Mouse (Mus musculus): Measurements from ENCODE around the gene Evpl. TPM values are rescaled to one million over a fixed set of nuclear protein-coding genes. Genes with fewer than 3 reads are reported as not detected.

Evpl gene
- total RNA-seq, 2 experiments from 2014 or later, result 0.61 to 0.74 TPM

DNA sequence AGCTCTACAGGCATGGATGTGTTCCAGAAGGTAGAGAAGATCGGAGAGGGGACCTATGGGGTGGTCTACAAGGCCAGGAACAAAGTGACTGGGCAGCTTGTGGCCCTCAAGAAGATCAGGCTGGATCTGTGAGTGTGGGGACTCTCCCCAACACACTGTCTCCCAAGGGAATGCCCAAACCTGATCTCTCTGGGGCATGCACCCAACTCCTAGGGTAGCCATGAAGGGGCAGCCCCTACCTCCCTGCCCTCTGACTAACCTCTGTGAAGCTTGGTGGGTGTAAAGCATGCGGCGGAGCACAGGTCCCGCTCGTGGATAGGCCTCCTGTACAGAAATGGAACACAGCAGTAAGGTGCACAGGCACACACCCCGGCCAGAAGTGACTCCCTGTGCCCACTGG is 21.9 kb downstream of the Evpl start:
- no peak for DNase-seq (ENCODE audit: low spot score in 2 of 2)

DNA sequence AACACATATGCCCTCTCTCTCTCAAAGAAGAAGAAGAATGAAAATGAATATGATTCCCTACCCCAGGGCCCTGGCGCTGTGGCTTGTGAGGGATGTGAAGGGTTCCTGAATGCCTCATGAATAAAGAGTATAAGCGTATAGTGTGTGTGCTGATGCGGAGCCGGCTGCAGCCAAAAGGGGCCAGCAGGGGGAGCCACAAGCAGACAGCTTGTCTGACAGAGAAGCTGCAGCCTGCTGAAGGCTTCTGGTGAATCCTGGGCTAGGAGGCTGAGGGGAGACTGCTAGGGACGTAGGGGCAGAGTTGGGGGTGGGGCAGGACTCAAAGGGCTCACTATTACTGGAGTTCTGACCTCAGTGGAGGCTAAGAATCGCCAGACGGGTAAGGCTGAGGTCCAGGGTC is 22.7 kb downstream of the Evpl start:
- no peak for DNase-seq (ENCODE audit: low spot score in 2 of 2)

DNA sequence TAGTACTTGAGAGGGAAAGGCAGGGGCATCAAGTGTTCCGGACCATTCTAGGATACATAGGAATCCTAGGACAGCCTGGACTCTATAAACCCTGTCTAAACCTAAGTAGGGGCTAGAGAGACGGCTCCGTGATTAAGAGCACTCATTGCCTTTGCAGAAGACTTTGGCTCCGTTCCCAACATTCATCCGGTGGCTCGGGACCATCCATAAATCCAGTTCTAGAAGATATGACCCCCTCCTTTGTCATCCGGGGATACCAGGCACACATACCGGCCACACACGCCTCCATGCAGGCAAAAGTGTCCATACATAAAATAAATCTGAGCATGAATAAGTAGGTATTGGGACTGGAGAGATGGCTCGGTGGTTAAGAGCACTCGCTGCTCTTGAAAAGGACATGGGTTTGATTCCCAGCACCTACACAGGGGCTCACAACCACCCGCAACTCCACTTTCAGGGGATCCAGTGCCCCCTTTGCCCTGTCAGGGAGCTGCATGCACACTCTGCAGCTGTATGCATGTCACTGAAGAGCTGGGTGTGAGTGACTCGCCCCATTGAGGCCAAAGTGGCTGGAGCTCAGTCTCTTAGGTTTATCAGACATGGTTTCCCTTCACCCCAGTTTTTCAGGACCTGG is 23.9 kb downstream of the Evpl start:
- no peak for DNase-seq (ENCODE audit: low spot score in 2 of 2)

DNA sequence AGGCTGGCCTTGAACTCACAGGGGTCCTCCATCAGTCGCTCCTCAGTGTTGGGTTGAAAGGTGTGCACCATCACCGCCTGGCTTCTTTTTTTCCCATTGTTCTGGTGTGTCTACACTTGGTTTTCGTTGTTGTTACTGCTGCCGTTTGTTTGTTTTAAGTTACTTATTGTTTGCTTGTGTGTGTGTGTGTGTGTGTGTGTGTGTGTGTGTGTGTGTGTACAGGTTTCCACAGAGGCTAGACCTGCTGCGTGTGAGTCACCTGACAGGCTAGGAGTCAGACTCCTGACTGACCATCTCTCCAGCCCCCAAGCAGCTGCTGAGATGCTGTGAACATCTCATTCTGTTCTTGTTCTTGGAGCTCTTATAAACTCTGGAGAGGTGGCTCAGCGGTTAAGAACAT is 25.0 kb downstream of the Evpl start:
- no peak for DNase-seq (ENCODE audit: low spot score in 2 of 2)

DNA sequence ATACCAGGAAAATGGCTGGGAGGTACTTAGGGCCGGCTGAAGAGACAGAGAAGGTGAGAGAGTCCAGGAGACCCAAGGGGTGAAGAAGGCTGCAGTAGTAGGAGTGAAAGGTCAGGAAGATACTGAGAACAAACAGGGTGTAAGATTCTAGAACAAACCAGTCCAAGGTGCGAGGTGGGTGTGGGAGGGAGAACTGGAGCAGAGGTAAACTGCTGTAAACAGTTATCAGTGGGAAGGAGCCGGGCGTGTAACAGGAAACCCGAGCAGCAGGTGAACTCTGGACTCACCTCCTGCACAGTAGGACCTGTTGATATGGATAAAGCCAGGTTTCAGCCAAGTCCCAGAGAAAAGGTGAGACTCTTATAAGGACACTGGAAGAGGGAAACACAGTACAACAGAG is 27.2 kb downstream of the Evpl start:
- no peak for DNase-seq (ENCODE audit: low spot score in 2 of 2)

DNA sequence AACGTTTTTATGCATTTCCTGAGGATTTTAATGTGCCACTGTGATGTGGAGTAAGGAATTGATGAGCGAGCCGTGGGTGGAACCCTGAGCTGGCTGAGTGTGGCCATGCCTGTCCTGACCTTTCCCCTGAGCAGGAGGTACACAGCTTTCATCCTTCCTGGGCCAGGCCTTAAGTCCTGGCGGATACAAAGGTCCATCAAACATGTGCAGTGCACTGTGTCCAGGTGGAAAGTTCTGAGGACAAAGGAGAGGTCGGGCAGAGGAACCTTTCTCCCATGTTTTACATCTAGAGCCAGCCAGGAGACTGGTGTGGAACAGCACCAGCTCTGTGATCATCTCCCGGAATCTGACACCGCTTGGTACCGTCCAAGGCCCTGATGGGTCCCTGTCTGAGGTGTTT is 28.6 kb downstream of the Evpl start:
- DNase-seq (ENCODE audit: low spot score in 2 of 2), result no peak

DNA sequence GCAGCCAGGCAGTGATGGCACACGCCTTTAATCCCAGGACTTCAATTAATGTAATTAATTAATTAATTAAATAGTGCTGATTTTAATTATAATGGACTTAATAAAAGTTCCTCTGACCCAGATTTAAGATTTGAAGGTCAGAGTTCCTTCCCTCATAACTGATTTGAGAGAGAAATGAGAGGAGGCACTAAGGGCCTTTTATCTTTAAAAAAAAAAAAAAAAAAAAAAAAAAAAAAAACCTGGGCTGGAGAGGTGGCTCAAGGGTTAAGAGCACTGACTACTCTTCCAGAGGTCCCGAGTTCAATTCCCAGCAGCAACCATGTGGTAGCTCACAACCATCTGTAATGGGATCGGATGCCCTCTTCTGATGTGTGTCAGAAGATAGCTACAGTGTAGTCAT is 29.2 kb downstream of the Evpl start:
- DNase-seq (ENCODE audit: low spot score in 2 of 2), result no peak

DNA sequence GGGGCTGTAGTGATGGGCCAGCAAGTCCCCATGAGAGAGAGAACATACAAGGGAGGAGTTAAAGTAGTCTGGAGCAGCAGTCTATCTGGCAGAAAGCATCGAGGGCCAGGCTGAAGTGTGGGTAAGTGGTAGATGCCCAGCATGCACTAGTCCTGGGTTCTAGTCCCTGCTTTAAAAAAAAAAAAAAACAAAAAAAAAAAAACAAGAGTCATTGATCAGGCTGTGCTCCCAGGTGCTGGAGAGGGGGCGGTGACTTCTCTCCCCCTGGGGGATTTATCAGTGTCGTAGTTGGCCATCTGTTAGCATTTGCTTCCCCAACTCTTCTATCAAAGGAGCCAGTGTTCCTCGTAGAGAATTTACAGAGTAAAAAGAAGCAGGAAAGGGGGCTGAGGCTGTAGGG is 31.2 kb downstream of the Evpl start:
- no peak for DNase-seq (ENCODE audit: low spot score in 2 of 2)

DNA sequence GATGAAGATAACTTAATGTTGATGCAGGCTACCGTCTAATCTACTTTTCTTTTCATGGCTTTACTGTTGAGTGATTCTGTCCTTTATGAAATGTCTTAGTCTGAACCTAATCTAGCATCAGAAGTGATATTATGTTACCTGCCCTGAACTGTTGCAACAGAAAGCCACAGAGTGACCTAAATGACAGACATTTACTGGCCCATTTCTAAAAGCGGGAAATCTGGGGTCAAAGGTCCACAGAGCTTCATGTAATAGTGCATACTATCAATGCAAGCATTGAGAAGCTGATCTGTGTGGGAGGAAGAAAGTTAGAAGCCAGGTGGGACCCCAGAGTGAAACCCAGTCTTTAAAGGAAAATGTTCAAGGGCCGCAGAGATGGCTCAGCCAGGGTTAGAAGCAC is 34.7 kb downstream of the Evpl start:
- DNase-seq (ENCODE audit: low spot score in 2 of 2), result no peak

DNA sequence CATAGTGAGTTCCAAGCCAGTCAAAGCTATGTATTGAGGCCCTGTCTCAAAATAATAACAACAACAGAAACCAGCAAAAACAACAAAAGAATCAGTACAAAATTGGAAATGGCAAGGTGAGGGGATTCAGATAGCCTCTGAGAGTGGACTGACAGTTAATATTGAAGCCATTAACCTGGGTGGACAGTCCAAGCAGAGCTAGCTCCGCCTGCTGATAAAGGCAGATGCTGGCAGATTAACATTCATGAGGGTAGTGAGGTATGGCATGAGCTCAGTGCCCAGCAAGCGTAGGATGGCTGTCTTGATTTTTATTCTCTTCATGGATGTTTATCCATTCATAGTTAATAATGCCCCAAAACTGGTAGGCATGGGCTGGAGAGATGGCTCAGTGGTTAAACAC is 36.7 kb downstream of the Evpl start:
- no peak for DNase-seq (ENCODE audit: low spot score in 2 of 2)

DNA sequence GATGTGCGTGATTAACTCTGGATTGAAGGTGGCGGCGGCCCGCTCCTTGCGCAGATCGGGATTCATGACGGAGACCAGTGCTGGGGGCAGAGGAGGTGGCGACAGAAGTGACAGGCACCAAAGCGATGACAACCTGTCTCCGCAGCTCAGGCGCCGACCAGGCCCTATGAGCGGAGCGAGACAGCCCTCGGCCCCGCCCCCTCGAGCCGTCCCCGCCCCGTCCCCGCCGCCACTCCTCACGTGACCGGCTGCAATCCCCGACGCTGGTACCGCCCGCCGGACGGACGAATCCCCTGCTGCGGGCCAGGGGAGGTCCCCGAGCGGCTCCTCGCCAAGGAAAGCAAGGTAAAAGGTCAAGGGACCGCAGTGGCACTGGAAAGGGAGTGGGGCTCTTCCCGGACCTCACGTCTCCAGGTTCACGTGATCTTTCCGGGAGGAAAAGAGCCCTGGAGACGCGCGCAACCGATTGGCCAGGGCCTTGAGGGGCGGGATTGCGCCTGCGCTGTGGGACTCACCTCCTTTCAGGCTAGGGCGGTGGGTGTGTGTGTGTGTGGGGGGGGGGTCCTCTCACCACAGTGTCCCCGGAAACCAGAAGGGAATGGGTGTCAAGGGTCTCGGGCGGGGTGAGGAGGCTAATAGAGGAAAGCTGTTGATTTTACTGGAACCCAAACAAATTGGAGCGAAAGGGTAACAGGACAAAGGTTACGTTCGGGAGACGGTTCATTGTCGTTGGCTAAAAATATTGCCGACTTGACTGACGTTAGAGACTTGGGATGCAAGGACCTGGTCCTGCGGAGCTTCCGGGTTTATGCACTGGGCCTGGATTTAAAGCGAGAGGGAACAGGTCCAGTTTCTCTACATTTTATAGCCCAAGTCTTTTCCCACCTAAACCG is 39.0 kb downstream of the Evpl start, which contains the start of the genes Ten1 and Acox1:
Ten1 (plus strand) TSS at position 217 of the 893 bp plus-strand sequence.
Acox1 (minus strand) TSS at position 407 of the 893 bp plus-strand sequence.
- peak; percentile 94 to 96 for DNase-seq (ENCODE audit: low spot score in 2 of 2)

DNA sequence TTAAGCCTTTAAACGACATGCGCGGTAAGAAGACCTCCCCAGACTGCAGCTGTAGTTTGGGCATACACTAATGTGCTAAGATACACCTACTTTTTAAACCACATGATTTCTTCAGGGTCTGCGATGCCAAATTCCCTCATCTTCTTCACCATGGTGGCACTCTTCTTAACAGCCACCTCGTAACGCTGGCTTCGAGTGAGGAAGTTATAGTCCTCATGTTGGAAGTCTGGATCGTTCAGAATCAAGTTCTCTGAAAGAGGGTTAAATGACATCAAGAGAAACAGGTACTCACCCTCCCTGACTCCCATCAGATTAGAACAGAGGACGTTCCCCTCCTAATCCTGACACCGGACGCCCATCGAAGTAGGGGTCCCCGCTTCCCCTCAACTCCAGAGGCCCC is 39.7 kb downstream of the Evpl start:
- DNase-seq (ENCODE audit: low spot score in 2 of 2), result no peak

DNA sequence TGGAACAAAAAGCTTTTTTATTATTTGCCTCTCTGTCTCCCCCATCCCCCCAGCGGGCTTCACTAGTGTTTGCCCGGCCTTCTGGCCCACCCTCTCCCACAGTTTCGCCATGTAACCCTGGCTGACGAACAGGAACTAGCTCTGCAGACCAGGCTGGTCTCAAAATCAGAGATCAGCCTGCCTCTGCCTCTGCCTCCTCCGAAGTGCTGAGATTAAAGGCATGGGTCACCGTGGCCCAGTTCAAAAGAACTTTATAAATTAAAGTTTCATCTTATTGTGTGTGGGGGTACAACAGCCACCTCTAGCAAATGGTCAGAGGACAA is 40.3 kb downstream of the Evpl start:
- DNase-seq (ENCODE audit: low spot score in 2 of 2), result no peak

DNA sequence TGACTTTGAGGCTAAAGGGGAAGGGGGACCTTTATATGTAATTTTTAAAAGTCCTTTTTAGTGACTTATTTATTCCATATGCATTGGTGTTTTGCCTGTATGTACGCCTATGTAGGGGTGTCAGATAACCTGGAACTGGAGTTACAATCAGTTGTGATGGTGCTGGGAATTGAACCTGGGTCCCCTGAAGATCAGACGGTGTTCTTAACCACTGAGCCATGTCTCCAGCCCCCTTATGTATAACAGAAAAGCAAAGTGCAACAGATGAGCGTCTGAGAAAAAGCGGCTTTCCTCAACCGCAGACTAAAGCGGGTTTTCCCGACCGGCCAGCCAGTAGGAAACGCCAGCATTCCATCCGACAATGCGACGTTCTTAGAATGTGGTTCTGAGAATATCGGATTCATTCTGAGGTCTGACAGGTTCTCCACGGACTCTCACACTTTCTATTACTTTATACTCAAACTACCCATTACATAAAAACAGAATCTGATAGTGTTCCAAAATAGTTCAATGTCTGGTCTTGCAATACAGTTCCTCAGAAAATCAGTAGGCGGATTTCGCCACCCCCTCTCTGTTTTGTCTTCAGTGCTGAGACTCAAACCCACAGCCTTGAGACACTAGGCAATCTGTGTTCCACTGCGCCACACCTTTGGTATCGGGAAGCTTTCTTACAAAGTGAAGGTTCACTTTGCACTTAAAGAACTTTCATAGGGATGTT is 40.9 kb downstream of the Evpl start:
- no peak for DNase-seq (ENCODE audit: low spot score in 2 of 2)

DNA sequence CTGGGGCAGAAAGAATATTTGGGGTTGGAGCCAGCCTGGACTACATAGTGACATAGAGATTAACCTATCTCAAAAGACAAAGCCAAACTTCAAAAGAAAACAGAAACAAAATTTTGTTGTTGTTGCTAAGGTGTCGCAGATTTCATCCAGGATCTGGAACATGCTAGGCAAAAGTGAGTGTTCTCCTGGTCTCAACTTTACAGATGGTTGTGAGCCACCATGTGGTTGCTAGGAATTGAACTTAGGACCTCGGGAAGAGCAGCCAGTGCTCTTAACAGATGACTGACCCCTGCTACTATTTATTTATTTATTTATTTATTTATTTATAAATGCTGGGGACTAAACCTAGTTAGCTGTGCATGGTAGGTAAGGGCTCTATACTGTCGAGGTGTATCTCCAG is 41.5 kb downstream of the Evpl start:
- DNase-seq (ENCODE audit: low spot score in 2 of 2), result no peak

DNA sequence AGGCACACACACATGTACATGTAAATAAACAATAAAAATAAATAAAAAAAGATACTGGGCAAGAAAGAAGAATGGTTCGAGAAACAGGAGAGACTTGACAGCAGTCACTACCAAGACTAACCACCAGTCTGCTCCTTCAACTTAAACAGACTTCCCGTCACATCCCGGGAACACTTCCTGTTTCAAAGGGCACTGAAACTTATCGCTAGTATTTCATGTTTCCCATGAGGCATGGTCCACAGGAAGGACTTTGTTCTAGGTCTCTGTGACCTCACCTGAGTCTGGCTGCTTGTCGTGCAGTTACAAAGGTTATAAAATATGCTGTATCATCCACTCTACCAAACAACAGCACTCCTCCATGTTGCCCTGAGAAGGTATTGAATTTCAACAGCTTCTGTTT is 42.6 kb downstream of the Evpl start:
- no peak for DNase-seq (ENCODE audit: low spot score in 2 of 2)

DNA sequence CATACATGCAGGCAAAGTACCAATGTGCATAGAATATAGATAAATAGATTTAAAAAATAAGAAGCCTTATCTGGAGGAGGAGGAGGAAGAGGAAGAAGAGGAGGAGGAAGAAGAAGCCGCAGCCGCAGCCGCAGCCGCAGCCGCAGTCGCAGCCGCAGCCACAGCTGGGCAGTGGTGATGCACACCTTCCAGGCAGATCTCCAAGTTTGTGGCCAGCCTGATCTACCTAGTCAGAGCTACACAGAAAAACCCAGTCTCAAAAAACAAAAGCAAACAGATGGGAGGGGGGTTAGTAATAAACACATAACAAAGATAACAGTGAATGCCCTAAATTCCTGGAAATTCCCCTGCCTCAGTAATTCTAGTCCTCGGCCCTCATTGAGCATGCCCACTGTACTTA is 43.3 kb downstream of the Evpl start:
- no peak for DNase-seq (ENCODE audit: low spot score in 2 of 2)

DNA sequence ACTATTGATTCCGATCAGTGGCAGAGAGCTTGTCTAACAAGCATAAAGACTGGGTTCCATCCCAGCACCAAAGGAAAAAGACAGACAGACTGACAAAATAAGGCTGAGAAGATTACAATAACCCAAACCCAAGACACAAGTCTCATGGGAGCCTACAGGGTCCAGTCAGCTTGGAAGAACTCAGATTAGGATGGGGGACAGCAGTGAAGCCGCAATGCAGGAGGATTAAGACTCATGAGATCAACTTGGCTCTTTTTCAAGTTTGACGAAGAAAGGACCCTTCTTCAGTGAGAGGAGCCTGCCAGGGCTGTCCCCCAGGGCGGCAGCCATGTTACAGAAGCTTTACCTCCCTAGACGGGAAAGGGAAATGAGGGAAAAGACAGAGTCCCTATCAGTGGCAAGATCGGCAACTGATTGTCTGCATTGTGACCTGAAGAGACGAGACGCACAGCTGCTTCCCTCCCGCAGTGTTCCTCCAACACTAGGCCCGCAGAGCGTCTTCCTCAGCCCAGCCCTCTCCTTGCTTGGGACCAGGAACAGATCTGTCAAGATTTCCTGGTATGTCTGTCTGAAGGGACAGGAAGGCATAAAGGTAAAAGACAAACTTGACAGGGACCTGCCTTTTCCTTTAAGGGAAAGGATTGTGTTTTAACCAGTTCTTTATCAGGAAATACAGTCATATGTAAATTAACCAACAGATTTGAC is 50.5 kb downstream of the Evpl start:
- no peak for DNase-seq (ENCODE audit: low spot score in 2 of 2)

DNA sequence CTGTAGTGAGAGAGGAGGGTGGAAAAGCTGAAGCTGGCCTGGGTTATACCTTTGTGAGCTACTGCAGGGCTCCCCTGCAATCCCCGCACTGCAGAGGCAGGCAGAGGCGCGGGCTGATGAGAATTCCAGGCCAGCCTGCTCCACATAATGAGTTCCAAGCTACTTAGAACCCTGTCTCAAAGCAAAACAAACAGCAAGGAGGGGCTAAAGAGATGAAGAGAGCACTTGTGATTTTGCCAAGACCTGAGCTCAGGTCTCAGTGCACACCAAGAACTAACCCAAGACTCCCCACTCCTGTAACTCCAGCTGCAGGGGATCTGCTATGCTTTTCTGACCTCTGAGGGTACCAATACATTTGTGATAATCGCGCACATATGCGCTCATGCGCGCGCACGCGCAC is 51.5 kb downstream of the Evpl start:
- DNase-seq (ENCODE audit: low spot score in 2 of 2), result no peak

DNA sequence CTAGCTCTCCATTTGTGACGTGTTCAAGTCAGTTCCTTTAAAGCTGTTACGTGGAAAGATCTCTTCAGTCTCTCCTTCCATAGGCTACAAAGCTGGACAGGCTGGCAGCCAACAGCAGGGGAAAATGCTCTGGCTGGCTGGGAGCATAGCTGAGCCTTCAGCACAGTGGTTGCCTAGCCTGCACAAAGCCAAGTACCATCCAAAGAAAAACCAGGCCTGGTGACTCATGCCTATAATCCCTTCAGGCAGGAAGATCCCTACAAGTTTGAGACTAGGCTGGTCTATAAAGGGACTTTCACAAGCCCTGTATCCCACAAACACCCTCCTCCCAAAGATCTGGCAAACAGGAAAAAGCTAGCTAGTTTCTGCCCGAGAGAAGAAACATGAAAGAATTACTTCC is 52.0 kb downstream of the Evpl start:
- no peak for DNase-seq (ENCODE audit: low spot score in 2 of 2)

DNA sequence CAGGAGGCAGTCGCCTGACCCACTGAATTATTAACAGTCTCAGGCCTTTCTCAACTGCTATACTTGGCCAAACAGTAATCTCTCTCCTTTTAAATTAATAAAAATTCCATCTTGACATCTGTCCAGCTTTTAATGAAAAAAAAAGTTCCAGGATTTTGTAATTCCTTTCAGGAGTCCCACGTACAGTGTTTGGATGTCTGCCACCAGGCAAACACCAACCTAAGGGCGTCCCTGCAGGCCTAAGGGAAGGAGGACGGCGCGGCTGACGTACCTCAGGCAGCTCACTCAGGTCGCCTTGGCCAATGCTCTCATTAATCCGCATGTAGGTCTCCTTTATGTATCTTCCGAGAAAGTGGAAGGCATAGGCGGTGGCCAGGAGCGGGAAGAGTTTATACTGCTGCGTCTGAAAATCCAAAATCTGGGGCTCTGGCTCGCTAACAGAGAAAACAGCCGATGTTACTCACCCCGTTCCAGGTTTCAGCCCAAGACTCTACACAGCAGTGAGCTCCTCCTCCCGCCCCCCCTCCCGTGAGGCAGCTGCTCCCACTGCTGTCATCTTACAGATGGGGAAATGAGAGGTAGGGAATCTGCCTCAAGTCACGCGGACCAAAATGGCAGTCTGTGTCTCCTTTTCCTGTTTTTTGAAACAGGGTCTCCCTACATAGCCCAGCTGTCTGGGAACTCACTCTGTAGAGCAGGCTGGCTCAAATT is 59.3 kb downstream of the Evpl start:
- DNase-seq (ENCODE audit: low spot score in 2 of 2), result peak in 1 of 2 experiments; percentile 21
